Mouse (Mus musculus): ENCODE measurements around the gene Gm9745.

GRCm38 (mm10) chr13:8995990-8996786, 48.2 kb upstream of the Gm9745 start, which contains the start of gene Gtpbp4:
- TF ChIP-seq E2F4 (IDR thresholded peaks at IDR 0.05; ENCODE audit: insufficient read depth) (no peak), POLR2A (IDR thresholded peaks at IDR 0.05; ENCODE audit: insufficient read length, low read depth) (peak; percentile 63), TCF12 (IDR thresholded peaks at IDR 0.05; ENCODE audit: insufficient read depth, poor library complexity, severe bottlenecking) (no peak), MAX (IDR thresholded peaks at IDR 0.05; ENCODE audit: low read depth) (peak; percentile 71), MYOG (IDR thresholded peaks at IDR 0.05; ENCODE audit: control insufficient read depth in 1 of 3, insufficient read depth in 1 of 3, insufficient read length in 2 of 3, low read depth in 2 of 3) (peak in 1 of 3 experiments; percentile 30), POLR2AphosphoS2 (IDR thresholded peaks at IDR 0.05; ENCODE audit: insufficient read length, low read depth) (peak; percentile 66), MYOD1 (IDR thresholded peaks at IDR 0.05; ENCODE audit: control insufficient read depth in 1 of 3, insufficient read length in 2 of 3, low read depth in 2 of 3) (no peak), USF1 (IDR thresholded peaks at IDR 0.05; ENCODE audit: low read depth) (no peak)
